Mouse (Mus musculus) erythroblast, embryonic 14.5 days (primary cell): ENCODE measurements around the gene 1700017D01Rik. TPM values are rescaled to one million over a fixed set of nuclear protein-coding genes. Genes with fewer than 3 reads are reported as not detected.
"Not testable (repeated sequence)": the region's sequence is repeated elsewhere in the genome, so short reads cannot be mapped to it uniquely, and the experiment has no call there.

Experiments
- H3K27me3 ChIP-seq: 2 replicates; pipeline ENCODE4 v1.6.1; 2012; ENCODE audit warnings: inconsistent platforms; ENCODE audit not compliant: control insufficient read depth
- H3K36me3 ChIP-seq: 2 replicates; pipeline ENCODE4 v1.6.1; 2012; ENCODE audit warnings: mild to moderate bottlenecking, inconsistent platforms; ENCODE audit not compliant: control insufficient read depth
- H3K4me1 ChIP-seq: 2 replicates; pipeline ENCODE4 v1.6.1; 2012; ENCODE audit warnings: inconsistent platforms; ENCODE audit not compliant: control insufficient read depth
- H3K4me3 ChIP-seq: replicated peaks from 2 replicates; pipeline ENCODE3; 2012; ENCODE audit warnings: moderate library complexity, mild to moderate bottlenecking, inconsistent platforms
- H3K9me3 ChIP-seq: 2 replicates; pipeline ENCODE4 v1.6.1; 2012; ENCODE audit warnings: low read length, inconsistent platforms, mixed read lengths; ENCODE audit not compliant: control insufficient read depth
- GATA1 ChIP-seq: IDR thresholded peaks from 2 replicates; pipeline ENCODE4 v1.6.1; 2012; ENCODE audit warnings: low read length, inconsistent platforms, mixed read lengths
- TAL1 ChIP-seq: IDR thresholded peaks from 3 replicates; pipeline ENCODE4 v1.6.1; 2012; ENCODE audit warnings: low read length, inconsistent platforms, mixed read lengths
- polyA plus RNA-seq: library from polyadenylated mRNA; stranded (reverse); fragments of >175 nt; gene quantifications from 2 replicates; pipeline ENCODE4 v1.2.3, GENCODE M21; 2012

Gene 1700017D01Rik
- polyA plus RNA-seq, 1 experiment = not detected

DNA sequence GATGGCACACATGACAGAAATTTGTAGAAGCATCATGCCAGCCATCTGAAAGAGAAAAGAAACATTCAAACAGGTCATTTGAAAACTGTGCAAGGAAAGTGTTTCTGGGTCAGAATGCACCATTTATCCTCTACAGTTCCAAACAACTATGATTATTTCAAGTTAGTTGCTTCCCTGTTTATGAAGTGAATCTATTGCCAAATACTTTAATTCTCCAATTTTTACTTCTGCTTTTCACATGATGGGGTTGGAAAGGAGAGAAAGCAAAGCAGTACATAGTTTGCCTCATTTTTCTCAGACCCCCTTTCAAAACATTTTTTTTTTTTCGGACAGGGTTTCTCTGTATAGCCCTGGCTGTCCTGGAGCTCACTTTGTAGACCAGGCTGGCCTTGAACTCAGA lies 28.8 kb downstream of the 1700017D01Rik start:
- Histone ChIP-seq H3K36me3 (no peaks in the 10 kb centered on the region), H3K4me1 (no peaks in the 10 kb centered on the region), H3K27me3 (no peaks in the 10 kb centered on the region), H3K4me3 (no peak overlapping the region), H3K9me3 (no peaks in the 10 kb centered on the region)
- TF ChIP-seq GATA1 = no peak
- TF ChIP-seq TAL1 = no peak

- Histone ChIP-seq H3K9me3 (no peaks in the 10 kb centered on the region), H3K27me3 (peaks cover under 1% of the 10 kb centered on the region; the same call in 1 of the 2 replicates), H3K36me3 (no peaks in the 10 kb centered on the region), H3K4me3 (no peak overlapping the region), H3K4me1 (no peaks in the 10 kb centered on the region)
- TF ChIP-seq GATA1 (no peak), TAL1 (no peak)
These were observed 32.3 kb downstream of the 1700017D01Rik start for GRCm38 (mm10) chr19:11098401-11098800.

DNA sequence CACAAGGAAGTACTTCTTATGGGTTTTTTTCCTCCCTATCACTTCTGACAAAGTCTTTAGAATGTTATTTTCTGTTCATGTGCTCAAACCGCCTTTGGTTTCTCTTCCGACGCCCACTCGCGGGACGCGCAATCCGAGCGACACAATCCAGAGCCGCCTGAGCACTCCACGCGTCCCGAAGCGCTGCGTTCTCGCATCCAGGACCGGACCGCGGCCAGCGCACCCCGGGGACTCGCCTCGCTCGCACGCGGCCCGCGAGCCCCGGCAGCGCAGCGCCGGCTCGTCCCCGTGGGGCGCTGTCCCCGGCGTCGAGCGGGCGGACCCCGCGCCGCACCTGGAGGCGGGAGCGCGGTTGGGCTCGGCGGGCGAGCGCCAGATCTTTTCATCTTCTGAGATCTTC lies 38.5 kb downstream of the 1700017D01Rik start:
- H3K27me3 ChIP-seq = peaks cover 14% of the 10 kb centered on the region
- H3K36me3 ChIP-seq, H3K9me3 ChIP-seq, H3K4me1 ChIP-seq, H3K4me3 ChIP-seq: not testable (repeated sequence)

GRCm38 (mm10) chr19:11080934-11081333 lies 49.7 kb downstream of the 1700017D01Rik start, which contains the start of gene Ms4a8a:
Gene Ms4a8a, minus strand, starts transcription at chr19:11081102.
- Histone ChIP-seq H3K4me1 (no peaks in the 10 kb centered on the region), H3K36me3 (no peaks in the 10 kb centered on the region), H3K4me3 (no peak within 1 kb of the TSS), H3K27me3 (no peaks in the 10 kb centered on the region), H3K9me3 (no peaks in the 10 kb centered on the region)
- no peak for TF ChIP-seq TAL1
- TF ChIP-seq GATA1 = no peak

- H3K9me3 ChIP-seq = no peaks in the 10 kb centered on the region
These were observed 60.3 kb downstream of the 1700017D01Rik start for GRCm38 (mm10) chr19:11070364-11070763.

DNA sequence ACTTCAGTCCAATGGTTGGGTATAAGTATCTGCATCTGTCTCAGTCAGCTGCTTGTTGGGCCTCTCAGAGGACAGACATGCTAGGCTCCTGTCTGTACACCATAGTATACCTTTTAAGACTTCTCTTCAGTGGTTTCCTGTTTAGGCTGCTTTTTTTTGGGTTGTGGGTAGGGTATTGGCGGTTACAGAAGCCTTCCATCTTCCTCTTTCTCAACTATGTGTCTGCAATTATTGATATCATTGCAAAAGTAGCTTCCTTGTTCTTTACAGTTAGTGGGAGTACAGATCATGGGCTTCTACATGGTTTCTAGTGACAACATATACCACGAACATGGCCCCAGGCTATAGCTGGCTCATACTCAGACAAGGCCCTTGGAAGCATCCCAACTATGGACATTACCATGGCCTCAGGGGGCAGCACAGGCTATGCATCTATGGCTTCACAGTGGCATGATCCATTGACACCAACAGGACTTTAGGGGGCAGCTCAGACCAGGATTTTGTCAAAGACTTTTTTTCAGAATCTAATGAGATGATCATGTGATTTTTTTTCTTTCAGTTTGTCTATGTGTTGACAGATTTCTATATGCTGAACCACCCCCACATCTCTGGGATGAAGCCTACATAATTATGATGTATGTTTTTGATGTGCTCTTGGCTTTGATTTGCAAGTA lies 65.3 kb downstream of the 1700017D01Rik start:
- no peaks in the 10 kb centered on the region for H3K36me3 ChIP-seq
- H3K27me3 ChIP-seq = no peaks in the 10 kb centered on the region

More at GRCm38 (mm10) chr19:11070364-11070763, 60.3 kb downstream of the 1700017D01Rik start:
- no peaks in the 10 kb centered on the region for H3K27me3 ChIP-seq
- TF ChIP-seq GATA1 = no peak
- no peak for TF ChIP-seq TAL1
- H3K4me3 ChIP-seq = no peak overlapping the region
- no peaks in the 10 kb centered on the region for H3K36me3 ChIP-seq
- H3K4me1 ChIP-seq = no peaks in the 10 kb centered on the region

DNA sequence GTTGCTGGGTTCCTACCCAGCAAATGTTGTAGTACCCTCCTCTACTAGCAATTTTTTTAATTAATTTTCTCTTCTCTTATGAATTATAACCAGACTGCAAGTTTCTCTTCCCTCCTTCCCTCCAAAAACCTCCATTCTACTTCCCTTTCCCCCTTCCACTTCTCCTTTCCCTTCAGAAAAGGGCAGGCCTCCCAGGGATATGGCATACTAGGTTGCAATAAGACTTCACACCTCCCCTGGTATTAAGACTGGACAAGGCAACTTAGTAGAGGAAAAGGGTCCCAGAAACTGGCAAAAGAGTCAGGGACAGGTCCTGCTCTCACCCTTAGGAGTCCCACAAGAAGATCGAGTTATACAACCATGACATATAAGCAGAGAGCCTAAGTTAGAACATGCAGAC lies 69.8 kb downstream of the 1700017D01Rik start:
- Histone ChIP-seq H3K4me3 (no peak overlapping the region), H3K4me1 (no peaks in the 10 kb centered on the region)
- TF ChIP-seq TAL1 = no peak
- TF ChIP-seq GATA1 = no peak

More for the DNA sequence above, 65.3 kb downstream of the 1700017D01Rik start:
- no peaks in the 10 kb centered on the region for H3K4me1 ChIP-seq
- TF ChIP-seq GATA1 (no peak), TAL1 (no peak)
- H3K9me3 ChIP-seq = no peaks in the 10 kb centered on the region
- H3K4me3 ChIP-seq = no peak overlapping the region

GRCm38 (mm10) chr19:11059967-11060366 lies 70.7 kb downstream of the 1700017D01Rik start:
- Histone ChIP-seq H3K36me3 (no peaks in the 10 kb centered on the region), H3K4me1 (no peaks in the 10 kb centered on the region), H3K4me3 (no peak overlapping the region), H3K27me3 (no peaks in the 10 kb centered on the region), H3K9me3 (no peaks in the 10 kb centered on the region)
- no peak for TF ChIP-seq GATA1
- no peak for TF ChIP-seq TAL1

More for the DNA sequence above, 69.8 kb downstream of the 1700017D01Rik start:
- Histone ChIP-seq H3K9me3 (no peaks in the 10 kb centered on the region), H3K36me3 (no peaks in the 10 kb centered on the region), H3K27me3 (no peaks in the 10 kb centered on the region)

- H3K9me3 ChIP-seq, H3K4me3 ChIP-seq, H3K36me3 ChIP-seq, H3K27me3 ChIP-seq, H3K4me1 ChIP-seq: not testable (repeated sequence)
These were observed 75.0 kb downstream of the 1700017D01Rik start for GRCm38 (mm10) chr19:11055700-11056099.

GRCm38 (mm10) chr19:11053277-11053676 lies 77.4 kb downstream of the 1700017D01Rik start:
- Histone ChIP-seq H3K27me3 (no peaks in the 10 kb centered on the region), H3K4me3 (no peak overlapping the region), H3K9me3 (no peaks in the 10 kb centered on the region), H3K4me1 (no peaks in the 10 kb centered on the region), H3K36me3 (no peaks in the 10 kb centered on the region)
- TF ChIP-seq GATA1 (no peak), TAL1 (no peak)
